Mouse (Mus musculus): Measurements from ENCODE around the gene Ajm1. TPM values are rescaled to one million over a fixed set of nuclear protein-coding genes. Genes with fewer than 3 reads are reported as not detected.

Ajm1 gene
- polyA plus RNA-seq, 1 experiment: 257 TPM

GRCm38 (mm10) chr2:25583571-25583970 is 2.0 kb upstream of the Ajm1 start:
- Histone ChIP-seq H3K27ac (ENCODE audit: insufficient read depth, low read length) (peak overlapping the region; percentile 96), H3K27me3 (ENCODE audit: control insufficient read depth, insufficient read depth, low read length) (no peaks in the 10 kb centered on the region), H3K4me1 (ENCODE audit: control insufficient read depth, insufficient read depth, low read length) (peaks cover 48% of the 10 kb centered on the region), H3K4me3 (replicated peaks; ENCODE audit: insufficient read depth, low read depth, low read length) (no peak overlapping the region)
- TF ChIP-seq CTCF (IDR thresholded peaks at IDR 0.05; ENCODE audit: borderline replicate concordance, insufficient read depth, low read depth, low read length) (no peak), POLR2A (IDR thresholded peaks at IDR 0.05; ENCODE audit: borderline replicate concordance, insufficient read depth, low read length) (no peak)
- DNase-seq: peak in 1 of 2 experiments; percentile 34
- WGBS: 30% methylated on average over 4 of the region's 4 CpGs

DNA sequence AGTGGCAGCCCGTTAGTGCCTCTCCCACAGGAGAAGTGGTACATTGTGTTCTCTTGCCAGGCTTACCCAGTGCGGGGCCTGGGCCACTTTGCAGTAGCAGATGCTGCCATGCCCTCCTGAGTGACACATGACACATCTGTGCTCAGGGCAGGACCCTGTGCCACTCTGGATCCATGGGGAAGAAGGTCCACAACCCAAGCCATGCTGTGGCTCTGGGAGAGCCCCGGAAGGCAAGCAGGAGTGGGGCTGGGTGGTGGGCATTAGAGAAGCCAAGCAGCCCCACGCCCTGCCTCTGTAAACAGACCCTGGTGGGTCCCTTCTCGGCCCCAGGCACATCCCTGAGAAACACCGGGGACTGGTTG is 1.5 kb upstream of the Ajm1 start:
- no peaks in the 10 kb centered on the region for H3K27me3 ChIP-seq (ENCODE audit: control insufficient read depth, insufficient read depth, low read length)
- DNase-seq: peak in 1 of 2 experiments; percentile 49
- TF ChIP-seq POLR2A (IDR thresholded peaks at IDR 0.05; ENCODE audit: borderline replicate concordance, insufficient read depth, low read length) (no peak), CTCF (IDR thresholded peaks at IDR 0.05; ENCODE audit: borderline replicate concordance, insufficient read depth, low read depth, low read length) (no peak)
- no peak overlapping the region for H3K4me3 ChIP-seq (replicated peaks; ENCODE audit: insufficient read depth, low read depth, low read length)
- 28% methylated on average over 6 of the region's 6 CpGs for whole genome bisulfite sequencing
- peak overlapping the region; percentile 96 for H3K27ac ChIP-seq (ENCODE audit: insufficient read depth, low read length)
- peaks cover 52% of the 10 kb centered on the region for H3K4me1 ChIP-seq (ENCODE audit: control insufficient read depth, insufficient read depth, low read length)

- Histone ChIP-seq H3K4me3 (replicated peaks; ENCODE audit: insufficient read depth, low read depth, low read length) (no peak overlapping the region), H3K27ac (ENCODE audit: insufficient read depth, low read length) (peak overlapping the region; percentile 96), H3K27me3 (ENCODE audit: control insufficient read depth, insufficient read depth, low read length) (no peaks in the 10 kb centered on the region), H3K4me1 (ENCODE audit: control insufficient read depth, insufficient read depth, low read length) (peaks cover 56% of the 10 kb centered on the region)
- 21% methylated on average over 12 of the region's 12 CpGs for WGBS
- no peak for TF ChIP-seq POLR2A (IDR thresholded peaks at IDR 0.05; ENCODE audit: borderline replicate concordance, insufficient read depth, low read length)
- TF ChIP-seq CTCF (IDR thresholded peaks at IDR 0.05; ENCODE audit: borderline replicate concordance, insufficient read depth, low read depth, low read length): no peak
- peak; percentile 64 for DNase-seq
Measured at GRCm38 (mm10) chr2:25582466-25583119, 1.0 kb upstream of the Ajm1 start.

- Histone ChIP-seq H3K27ac (ENCODE audit: insufficient read depth, low read length) (peak overlapping the region; percentile 96), H3K4me1 (ENCODE audit: control insufficient read depth, insufficient read depth, low read length) (peaks cover 63% of the 10 kb centered on the region), H3K27me3 (ENCODE audit: control insufficient read depth, insufficient read depth, low read length) (no peaks in the 10 kb centered on the region), H3K4me3 (replicated peaks; ENCODE audit: insufficient read depth, low read depth, low read length) (peak overlapping the region; percentile 70)
- WGBS: 2% methylated on average over 6 of the region's 6 CpGs
- peak; percentile 92 to 96 for DNase-seq
- TF ChIP-seq CTCF (IDR thresholded peaks at IDR 0.05; ENCODE audit: borderline replicate concordance, insufficient read depth, low read depth, low read length) (no peak), POLR2A (IDR thresholded peaks at IDR 0.05; ENCODE audit: borderline replicate concordance, insufficient read depth, low read length) (no peak)
Measured at GRCm38 (mm10) chr2:25581901-25582301, 344 bp upstream of the Ajm1 start.

DNA sequence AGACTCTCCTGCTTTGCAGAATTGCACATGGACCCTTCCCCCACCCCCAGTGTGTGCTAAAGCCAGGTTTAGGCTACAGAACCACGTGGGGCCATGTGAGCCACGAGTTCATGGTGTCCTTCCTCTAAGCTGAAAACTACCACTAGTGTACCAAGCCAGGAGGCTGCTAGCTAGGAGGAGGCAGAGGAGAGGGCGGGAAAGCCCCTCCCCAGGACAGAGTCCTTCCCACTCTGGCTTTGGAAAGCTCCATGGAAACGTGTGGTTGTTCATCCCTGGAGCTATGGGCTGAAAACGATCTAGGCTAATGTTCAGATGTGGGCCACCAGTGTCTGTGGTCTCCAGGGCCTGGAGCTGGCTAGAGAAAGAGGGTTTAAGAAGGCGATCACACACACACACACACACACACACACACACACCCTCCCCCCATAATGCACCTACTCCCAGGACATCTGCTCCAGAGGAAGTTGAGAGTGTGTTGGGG is 896 bp downstream of the Ajm1 start:
- H3K27ac ChIP-seq (ENCODE audit: insufficient read depth, low read length): peak overlapping the region; percentile 96
- DNase-seq: peak; percentile 58 to 64
- H3K4me1 ChIP-seq (ENCODE audit: control insufficient read depth, insufficient read depth, low read length): peaks cover 74% of the 10 kb centered on the region
- WGBS: 4% methylated on average over 6 of the region's 6 CpGs
- no peak for TF ChIP-seq CTCF (IDR thresholded peaks at IDR 0.05; ENCODE audit: borderline replicate concordance, insufficient read depth, low read depth, low read length)
- TF ChIP-seq POLR2A (IDR thresholded peaks at IDR 0.05; ENCODE audit: borderline replicate concordance, insufficient read depth, low read length): no peak
- H3K27me3 ChIP-seq (ENCODE audit: control insufficient read depth, insufficient read depth, low read length): no peaks in the 10 kb centered on the region
- H3K4me3 ChIP-seq (replicated peaks; ENCODE audit: insufficient read depth, low read depth, low read length): peak overlapping the region; percentile 70

- WGBS: 5% methylated on average over 27 of the region's 27 CpGs
- peak overlapping the region; percentile 96 for H3K27ac ChIP-seq (ENCODE audit: insufficient read depth, low read length)
- peak; percentile 84 to 86 for DNase-seq
- peaks cover 70% of the 10 kb centered on the region for H3K4me1 ChIP-seq (ENCODE audit: control insufficient read depth, insufficient read depth, low read length)
- H3K4me3 ChIP-seq (replicated peaks; ENCODE audit: insufficient read depth, low read depth, low read length): peak overlapping the region; percentile 70
- TF ChIP-seq CTCF (IDR thresholded peaks at IDR 0.05; ENCODE audit: borderline replicate concordance, insufficient read depth, low read depth, low read length) (peak; percentile 79), POLR2A (IDR thresholded peaks at IDR 0.05; ENCODE audit: borderline replicate concordance, insufficient read depth, low read length) (no peak)
- H3K27me3 ChIP-seq (ENCODE audit: control insufficient read depth, insufficient read depth, low read length): no peaks in the 10 kb centered on the region
Measured at GRCm38 (mm10) chr2:25579737-25580460, 1.7 kb downstream of the Ajm1 start.

- no peak for TF ChIP-seq CTCF (IDR thresholded peaks at IDR 0.05; ENCODE audit: borderline replicate concordance, insufficient read depth, low read depth, low read length)
- Histone ChIP-seq H3K4me1 (ENCODE audit: control insufficient read depth, insufficient read depth, low read length) (peaks cover 63% of the 10 kb centered on the region), H3K27ac (ENCODE audit: insufficient read depth, low read length) (peak overlapping the region; percentile 96), H3K27me3 (ENCODE audit: control insufficient read depth, insufficient read depth, low read length) (no peaks in the 10 kb centered on the region), H3K4me3 (replicated peaks; ENCODE audit: insufficient read depth, low read depth, low read length) (peak overlapping the region; percentile 70)
- peak; percentile 68 to 81 for DNase-seq
- 10% methylated on average over 77 of the region's 77 CpGs for WGBS
Measured at GRCm38 (mm10) chr2:25578796-25579736, 2.5 kb downstream of the Ajm1 start.

Measured in cerebellum, adult 2 months (tissue).